Mouse (Mus musculus) layer of hippocampus, postnatal 14 days (tissue): Measurements from ENCODE around the gene H2-DMa. TPM values are rescaled to one million over a fixed set of nuclear protein-coding genes. Genes with fewer than 3 reads are reported as not detected.

Experiments used
- DNase-seq, 2 experiments: peaks; one replicate each; pipeline ENCODE4 v3.0.0; 2021 to 2022; ENCODE audit warnings: low spot score in 2 of 2, mixed read lengths in 1 of 2
- total RNA-seq, 2 experiments: library from RNA; stranded (reverse); gene quantifications; 2 replicates each; pipeline ENCODE4 v1.2.3; 2021

H2-DMa gene
- total RNA-seq, 2 experiments from 2014 or later: 36.8 to 38.0 TPM

GRCm38 (mm10) chr17:34101604-34102032 is 17.7 kb upstream of the H2-DMa start:
- DNase-seq: peak; percentile 89 to 93

GRCm38 (mm10) chr17:34102831-34103230 is 16.5 kb upstream of the H2-DMa start:
- no peak for DNase-seq

GRCm38 (mm10) chr17:34104804-34105203 is 14.5 kb upstream of the H2-DMa start:
- DNase-seq: no peak

GRCm38 (mm10) chr17:34106555-34106954 is 12.8 kb upstream of the H2-DMa start:
- DNase-seq: no peak

GRCm38 (mm10) chr17:34107109-34107867 is 12.1 kb upstream of the H2-DMa start:
- DNase-seq: no peak

- no peak for DNase-seq
These were observed 10.9 kb upstream of the H2-DMa start for GRCm38 (mm10) chr17:34108460-34108859.

- no peak for DNase-seq
These were observed 10.1 kb upstream of the H2-DMa start for GRCm38 (mm10) chr17:34109038-34109805.

- DNase-seq: no peak
These were observed 9.5 kb upstream of the H2-DMa start for GRCm38 (mm10) chr17:34109806-34110195.

- no peak for DNase-seq
These were observed 9.0 kb upstream of the H2-DMa start for GRCm38 (mm10) chr17:34110309-34110708.

GRCm38 (mm10) chr17:34114114-34114513 is 5.2 kb upstream of the H2-DMa start:
- no peak for DNase-seq

- no peak for DNase-seq
These were observed 2.5 kb upstream of the H2-DMa start for GRCm38 (mm10) chr17:34116736-34117370.

GRCm38 (mm10) chr17:34117421-34118112 is 1.8 kb upstream of the H2-DMa start:
- no peak for DNase-seq

- no peak for DNase-seq
These were observed 1.0 kb upstream of the H2-DMa start for GRCm38 (mm10) chr17:34118113-34118872.

- DNase-seq: no peak
These were observed 480 bp upstream of the H2-DMa start for GRCm38 (mm10) chr17:34118873-34119248.

- peak; percentile 77 to 89 for DNase-seq
These were observed 911 bp downstream of the H2-DMa start for GRCm38 (mm10) chr17:34120180-34120723.

- DNase-seq: peak; percentile 74 to 78
These were observed 1.5 kb downstream of the H2-DMa start for GRCm38 (mm10) chr17:34120814-34121171.

GRCm38 (mm10) chr17:34121172-34121878 is 2.0 kb downstream of the H2-DMa start:
- peak; percentile 86 to 91 for DNase-seq

- DNase-seq: peak in 1 of 2 experiments; percentile 73
These were observed 2.5 kb downstream of the H2-DMa start for GRCm38 (mm10) chr17:34121879-34122187.

GRCm38 (mm10) chr17:34122188-34122984 is 3.0 kb downstream of the H2-DMa start, which contains the start of gene Brd2:
Gene Brd2 (minus strand): TSS chr17:34122634.
- peak; percentile 97 to 99 for DNase-seq
